Mouse (Mus musculus): Measurements from ENCODE around the gene Pmepa1.

Gene Pmepa1

DNA sequence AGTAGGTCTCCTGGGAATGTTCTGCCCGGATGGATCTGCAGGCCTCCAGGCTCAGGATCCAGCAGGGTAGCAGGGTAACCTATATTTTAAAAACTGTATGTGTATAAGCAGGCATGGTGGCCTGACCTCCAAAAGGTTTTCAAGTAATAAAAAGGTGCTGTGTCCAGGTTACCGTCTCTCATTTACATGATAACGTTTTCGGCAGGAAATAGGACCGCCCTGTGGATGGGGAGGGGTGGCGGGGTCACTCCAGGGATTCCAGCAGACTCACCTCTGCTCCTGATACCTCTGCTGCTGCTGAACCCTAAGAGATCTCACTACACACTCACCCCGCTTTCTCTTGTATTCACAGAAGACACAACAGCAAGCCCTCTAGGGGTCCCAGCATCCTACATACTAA lies 50.4 kb downstream of the Pmepa1 start:
- DNase-seq (ENCODE audit: low spot score in 2 of 2) = no peak

GRCm38 (mm10) chr2:173224832-173225231 lies 51.5 kb downstream of the Pmepa1 start:
- DNase-seq (ENCODE audit: low spot score in 2 of 2) = no peak

GRCm38 (mm10) chr2:173224097-173224496 lies 52.2 kb downstream of the Pmepa1 start:
- DNase-seq (ENCODE audit: low spot score in 2 of 2) = no peak

- no peak for DNase-seq (ENCODE audit: low spot score in 2 of 2)
These were observed 52.8 kb downstream of the Pmepa1 start for GRCm38 (mm10) chr2:173223496-173223895.

DNA sequence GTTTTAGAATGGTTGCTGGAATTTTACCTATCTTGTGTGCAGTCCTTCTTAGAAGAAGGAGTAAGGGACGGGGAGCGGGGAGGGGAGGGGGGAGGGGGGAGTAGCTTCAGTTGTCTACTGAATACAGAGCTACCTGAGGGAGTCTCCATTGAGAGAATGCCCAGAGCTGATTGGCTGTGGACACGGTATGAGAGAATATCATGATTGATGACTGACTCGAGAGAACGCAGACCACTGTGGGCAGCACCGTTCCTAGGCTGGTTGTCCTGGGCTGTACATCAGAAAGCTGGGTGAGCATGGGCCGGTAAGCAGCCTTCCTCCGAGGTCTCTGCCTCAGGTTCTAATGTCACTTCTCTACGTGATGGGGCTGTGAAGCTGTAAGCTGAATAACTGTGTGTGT lies 55.6 kb downstream of the Pmepa1 start:
- no peak for DNase-seq (ENCODE audit: low spot score in 2 of 2)

GRCm38 (mm10) chr2:173219256-173219954 lies 56.9 kb downstream of the Pmepa1 start:
- peak in 1 of 2 experiments; percentile 54 for DNase-seq (ENCODE audit: low spot score in 2 of 2)

DNA sequence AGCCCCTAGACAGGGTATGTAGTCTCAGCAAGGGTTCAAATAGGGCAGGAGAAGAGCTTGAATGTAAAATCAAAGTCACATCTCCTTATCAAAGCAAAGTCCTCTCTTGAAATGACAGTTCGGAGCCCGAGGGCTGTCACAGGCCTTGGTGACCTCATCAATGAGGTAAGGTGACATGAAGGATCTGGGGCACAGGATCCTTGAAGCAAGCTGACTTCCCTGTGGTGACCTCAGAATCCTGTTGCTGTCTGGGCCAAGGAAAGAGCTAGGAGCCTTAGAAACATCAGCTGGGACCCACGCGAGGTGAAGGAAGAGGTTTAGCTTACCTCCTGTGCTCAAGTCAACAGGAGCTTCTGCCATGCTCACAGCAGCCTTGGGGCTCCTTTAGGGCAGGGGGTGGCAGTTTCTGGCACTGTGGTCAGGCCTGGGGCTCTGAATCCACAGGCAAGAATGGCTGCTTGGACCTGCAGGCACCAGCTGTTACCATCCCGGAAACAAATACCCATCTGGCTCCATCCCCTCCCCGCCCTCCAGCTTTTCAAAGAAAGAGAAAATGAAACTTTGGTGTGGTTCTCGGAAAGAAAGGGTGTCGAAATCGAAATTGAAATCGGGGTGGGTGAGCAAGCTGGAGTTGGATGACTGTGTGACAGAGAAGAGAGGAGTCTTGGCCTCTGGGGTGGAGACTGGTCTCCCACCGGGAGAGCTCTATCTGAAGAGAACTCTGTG lies 57.8 kb downstream of the Pmepa1 start, which contains the start of gene Zbp1:
Gene Zbp1 (minus strand): TSS at position 508 of the 726 bp plus-strand sequence.
- peak in 1 of 2 experiments; percentile 54 for DNase-seq (ENCODE audit: low spot score in 2 of 2)

- no peak for DNase-seq (ENCODE audit: low spot score in 2 of 2)
These were observed 58.5 kb downstream of the Pmepa1 start for GRCm38 (mm10) chr2:173217763-173218258.

DNA sequence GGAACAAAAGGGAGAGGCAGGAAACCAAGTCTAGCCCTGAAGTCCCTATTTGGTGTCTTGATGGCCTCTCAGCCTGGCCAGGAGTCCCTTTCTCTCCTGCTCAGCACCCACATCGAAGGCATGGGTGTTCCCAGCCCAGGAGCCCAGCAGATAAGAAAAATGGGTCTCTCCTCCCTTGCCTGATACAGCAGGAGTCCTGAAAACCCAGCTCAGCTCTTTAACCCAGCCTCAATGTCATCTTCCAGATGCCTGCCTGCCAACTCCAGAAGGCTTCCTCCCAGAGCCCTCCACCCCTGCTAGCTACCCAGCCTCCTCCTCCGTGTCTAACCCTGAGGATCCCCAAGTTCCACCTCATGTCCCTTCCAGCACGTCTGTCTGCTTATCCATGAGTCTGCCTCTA lies 59.1 kb downstream of the Pmepa1 start:
- no peak for DNase-seq (ENCODE audit: low spot score in 2 of 2)

DNA sequence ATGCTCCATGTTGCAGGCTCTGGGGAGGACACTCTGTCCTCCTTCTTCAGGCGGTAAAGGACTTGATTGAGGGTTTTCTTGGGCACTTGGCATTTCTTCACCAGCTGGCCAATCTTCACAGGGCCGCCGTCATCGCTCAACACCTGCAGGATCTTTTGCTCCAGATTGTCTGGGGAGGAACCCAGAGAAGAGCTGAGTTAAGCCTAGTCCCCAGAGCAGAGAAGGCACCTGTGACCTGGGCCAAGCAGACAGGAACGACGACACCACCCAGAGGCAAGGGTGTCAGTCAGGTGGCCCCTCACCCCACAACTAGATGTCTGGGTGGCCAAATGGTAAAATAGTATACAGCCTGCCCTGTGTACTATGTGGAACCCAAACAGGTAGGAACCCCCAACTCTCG lies 59.5 kb downstream of the Pmepa1 start:
- DNase-seq (ENCODE audit: low spot score in 2 of 2) = no peak

GRCm38 (mm10) chr2:173212227-173212626 lies 64.1 kb downstream of the Pmepa1 start:
- DNase-seq (ENCODE audit: low spot score in 2 of 2) = no peak

- no peak for DNase-seq (ENCODE audit: low spot score in 2 of 2)
These were observed 67.1 kb downstream of the Pmepa1 start for GRCm38 (mm10) chr2:173209091-173209815.

GRCm38 (mm10) chr2:173207051-173207450 lies 69.3 kb downstream of the Pmepa1 start:
- DNase-seq (ENCODE audit: low spot score in 2 of 2) = no peak

GRCm38 (mm10) chr2:173205563-173206099 lies 70.7 kb downstream of the Pmepa1 start:
- no peak for DNase-seq (ENCODE audit: low spot score in 2 of 2)

DNA sequence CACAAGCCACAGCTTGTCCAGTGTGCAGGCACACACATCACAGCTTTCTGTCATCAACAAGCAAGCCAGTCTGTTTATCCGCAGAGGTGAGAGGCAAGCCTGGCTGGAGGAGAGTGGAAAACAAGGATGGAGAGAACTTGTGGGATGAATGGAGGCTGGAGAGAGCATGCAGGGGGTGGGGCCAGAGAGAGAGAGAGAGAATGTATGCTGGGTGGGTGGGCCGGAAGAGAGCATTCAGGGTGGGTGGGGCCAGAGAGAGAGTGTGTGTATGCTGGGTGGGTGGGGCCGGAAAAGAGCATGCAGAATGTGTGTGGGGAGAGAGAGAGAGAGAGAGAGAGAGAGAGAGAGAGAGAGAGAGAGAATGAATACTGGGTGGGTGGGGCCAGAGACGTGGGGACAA lies 71.7 kb downstream of the Pmepa1 start:
- DNase-seq (ENCODE audit: low spot score in 2 of 2) = no peak

DNA sequence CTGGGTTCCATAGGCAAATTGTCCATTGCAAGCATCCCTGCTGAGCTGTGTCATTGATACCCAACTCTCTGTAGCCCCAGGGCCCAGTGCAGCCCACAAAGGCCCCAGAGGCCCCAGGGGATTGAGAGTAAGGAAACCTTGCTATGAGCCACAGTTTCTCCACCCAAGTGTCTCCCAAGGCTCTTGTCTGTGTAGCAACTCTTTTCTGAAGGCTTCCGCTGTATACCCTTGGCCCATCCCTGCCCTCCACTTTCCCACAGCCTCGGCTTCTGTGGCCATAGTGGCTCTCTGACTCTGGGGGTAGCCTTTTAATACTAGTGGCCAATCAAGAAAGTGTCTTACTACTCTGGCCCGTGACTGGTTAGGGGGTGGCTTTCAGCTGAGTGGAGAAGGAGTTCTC lies 72.6 kb downstream of the Pmepa1 start:
- DNase-seq (ENCODE audit: low spot score in 2 of 2) = no peak

DNA sequence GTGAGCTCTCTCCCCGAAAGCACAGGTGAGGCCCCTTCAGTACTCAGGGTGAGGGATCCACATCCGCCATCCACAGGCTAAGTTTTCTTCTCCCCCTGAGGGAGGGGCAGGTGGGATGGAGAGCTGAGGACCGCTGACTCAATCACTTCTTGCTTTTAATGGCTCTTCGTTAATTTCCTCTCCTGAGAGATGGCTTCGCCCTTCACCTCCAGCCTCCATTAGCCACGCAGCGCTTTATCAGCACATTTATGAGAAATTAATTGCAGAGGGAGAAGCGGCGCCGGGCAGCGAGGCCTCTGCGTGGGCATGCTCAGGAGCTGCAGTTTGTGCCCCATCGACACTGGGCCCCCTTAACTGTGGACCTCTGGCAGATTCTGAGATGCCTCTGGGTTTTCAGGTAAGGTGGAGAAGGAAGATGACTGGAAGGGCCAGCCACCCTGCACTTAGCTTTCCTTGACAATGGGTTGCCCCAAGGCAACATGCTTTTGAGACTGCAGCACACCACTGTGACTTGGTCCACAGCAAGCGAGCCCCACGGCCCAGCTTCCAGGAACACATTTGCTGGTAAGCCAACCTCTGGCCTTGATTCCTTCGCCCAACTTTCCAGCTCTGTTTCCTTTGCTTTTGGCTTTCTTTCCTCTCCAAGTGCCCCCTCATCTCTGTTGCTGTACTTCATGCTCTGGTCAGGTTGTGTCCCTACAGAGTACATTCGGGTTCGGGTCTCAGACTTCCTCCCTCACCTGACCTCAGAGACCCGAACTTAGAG lies 73.2 kb downstream of the Pmepa1 start:
- DNase-seq (ENCODE audit: low spot score in 2 of 2) = no peak

GRCm38 (mm10) chr2:173194796-173195195 lies 81.5 kb downstream of the Pmepa1 start:
- DNase-seq (ENCODE audit: low spot score in 2 of 2) = no peak

DNA sequence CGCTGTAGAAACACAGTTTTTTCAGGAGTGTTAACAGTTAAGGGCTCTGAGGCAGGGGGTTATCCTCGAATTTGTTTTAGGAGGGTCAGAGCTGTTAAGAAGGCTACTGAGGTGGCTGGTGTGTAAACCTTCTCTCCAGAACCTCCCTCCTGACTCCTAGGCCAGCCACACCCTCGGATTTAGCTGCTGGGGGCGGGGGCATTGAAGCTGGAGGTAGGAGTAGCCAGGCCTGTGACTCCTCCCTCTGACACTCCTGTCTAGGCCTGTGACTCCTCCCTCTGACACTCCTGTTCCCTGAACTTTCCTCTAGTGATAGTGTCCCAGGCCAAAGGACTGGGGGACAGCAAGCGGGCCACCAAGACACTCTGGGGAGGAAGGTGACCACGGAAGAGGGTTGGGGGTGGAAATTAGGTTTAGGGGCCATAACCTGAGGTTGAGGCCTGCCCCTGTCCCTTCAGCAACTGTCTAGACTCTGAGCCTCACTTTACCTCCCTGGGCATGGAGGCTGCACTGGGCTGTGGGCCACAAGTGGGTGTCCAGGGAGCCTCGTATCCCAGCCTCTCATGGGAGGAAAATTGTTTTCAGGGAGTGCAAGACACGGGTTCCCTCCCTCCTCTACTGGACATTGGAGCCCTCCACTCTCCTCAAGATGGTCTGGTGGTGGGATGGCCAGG lies 89.0 kb downstream of the Pmepa1 start:
- DNase-seq (ENCODE audit: low spot score in 2 of 2) = no peak

DNA sequence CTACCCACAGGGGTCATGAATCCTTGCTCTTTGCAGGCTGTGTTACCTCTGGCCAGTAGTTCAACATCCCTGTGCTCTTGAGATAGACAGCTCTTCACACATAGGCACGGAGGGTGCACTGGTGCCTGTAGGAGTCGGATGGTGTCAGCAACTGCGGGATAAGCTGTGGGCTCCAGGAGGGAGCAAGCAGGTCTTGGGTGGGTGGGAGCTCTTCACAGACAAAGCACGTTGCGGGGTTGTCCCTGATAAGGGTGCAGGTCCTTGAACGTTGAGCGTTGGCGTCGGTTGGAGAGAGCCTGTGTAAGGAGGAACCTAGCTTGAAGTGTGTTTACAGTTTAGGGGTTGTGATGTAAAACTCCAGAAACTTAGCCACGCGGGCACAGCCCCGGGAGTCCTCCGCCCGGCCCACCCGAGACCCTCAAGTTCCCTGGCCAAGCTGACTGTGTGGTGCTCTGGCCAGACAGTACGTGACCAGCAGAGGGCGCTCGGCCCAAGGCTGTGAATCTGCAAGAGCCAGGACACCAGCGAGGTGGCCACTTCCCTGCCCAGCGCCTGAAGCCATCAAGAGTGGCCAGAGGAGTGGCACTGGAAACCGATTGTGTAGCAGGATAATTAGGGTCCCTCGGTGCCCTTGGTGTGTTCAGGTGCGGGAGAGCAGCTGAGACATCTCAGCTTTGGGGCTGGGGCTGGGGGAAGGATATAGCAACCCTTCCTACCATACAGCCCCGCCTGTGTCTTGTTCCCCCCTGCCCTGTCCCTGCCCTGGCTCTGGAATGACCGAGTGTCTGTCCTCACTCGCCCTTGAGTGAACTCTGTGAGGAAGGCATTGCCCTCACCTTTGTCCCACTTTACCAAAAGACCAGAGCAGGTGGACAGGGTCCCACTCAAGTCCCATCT lies 90.0 kb downstream of the Pmepa1 start:
- peak; percentile 42 to 87 for DNase-seq (ENCODE audit: low spot score in 2 of 2)

Data from thymus, postnatal 10 days (tissue).